Mouse (Mus musculus) 416B (cell line): ENCODE measurements at regions not wholly inside any gene's neighbourhood (a gene's known extent, or its start where the extent isn't known, plus 50 kb on each side); places are given as distances from the start of the nearest gene placed in this dataset.

Source experiments
- DNase-seq: peaks from one replicate; pipeline ENCODE4 v3.0.0; 2011; ENCODE audit warnings: low read depth

- no peak for DNase-seq
Observed at GRCm38 (mm10) chr19:20035223-20035622, 355.5 kb downstream of the Anxa1 start.

GRCm38 (mm10) chr19:20027667-20028282 is 363.0 kb downstream of the Anxa1 start:
- DNase-seq, result no peak

GRCm38 (mm10) chr19:20014114-20014513 is 376.6 kb downstream of the Anxa1 start:
- DNase-seq, result no peak

GRCm38 (mm10) chr19:20009801-20010441 is 380.8 kb downstream of the Anxa1 start:
- DNase-seq, result no peak

GRCm38 (mm10) chr19:20005932-20006625 is 384.7 kb downstream of the Anxa1 start:
- DNase-seq, result peak; percentile 17

GRCm38 (mm10) chr19:19987255-19987654 is 403.5 kb downstream of the Anxa1 start:
- DNase-seq, result no peak

GRCm38 (mm10) chr19:19978816-19979215 is 411.9 kb downstream of the Anxa1 start:
- no peak for DNase-seq

GRCm38 (mm10) chr19:19977609-19978259 is 413.0 kb downstream of the Anxa1 start:
- DNase-seq, result no peak

GRCm38 (mm10) chr19:19976776-19977175 is 414.0 kb downstream of the Anxa1 start:
- DNase-seq, result no peak

GRCm38 (mm10) chr19:19969780-19970512 is 420.8 kb downstream of the Anxa1 start:
- DNase-seq, result no peak

- DNase-seq, result no peak
Observed at GRCm38 (mm10) chr19:19969335-19969734, 421.4 kb downstream of the Anxa1 start.

GRCm38 (mm10) chr19:19945247-19945646 is 445.5 kb downstream of the Anxa1 start:
- no peak for DNase-seq

GRCm38 (mm10) chr19:19942697-19943096 is 448.0 kb downstream of the Anxa1 start:
- DNase-seq, result no peak

GRCm38 (mm10) chr19:19921109-19921508 is 469.6 kb downstream of the Anxa1 start:
- peak; percentile 60 for DNase-seq

GRCm38 (mm10) chr19:19885933-19886710 is 504.6 kb downstream of the Anxa1 start:
- DNase-seq, result no peak

GRCm38 (mm10) chr19:19880895-19881294 is 509.8 kb downstream of the Anxa1 start:
- DNase-seq, result no peak

GRCm38 (mm10) chr19:19848152-19848551 is 542.6 kb downstream of the Anxa1 start:
- no peak for DNase-seq

- DNase-seq, result no peak
Observed at GRCm38 (mm10) chr19:19807992-19808391, 582.8 kb downstream of the Anxa1 start.

GRCm38 (mm10) chr19:19793835-19794234 is 596.9 kb downstream of the Anxa1 start:
- DNase-seq, result no peak

GRCm38 (mm10) chr19:19783507-19783906 is 607.2 kb downstream of the Anxa1 start:
- no peak for DNase-seq

- DNase-seq, result no peak
Observed at GRCm38 (mm10) chr19:19777891-19778290, 612.9 kb downstream of the Anxa1 start.
